Mouse (Mus musculus): ENCODE results near the gene Ranbp10. TPM values are rescaled to one million over a fixed set of nuclear protein-coding genes. Genes with fewer than 3 reads are reported as not detected.

Gene Ranbp10
- polyA plus RNA-seq, 1 experiment from 2014 or later = 7.1 TPM

DNA sequence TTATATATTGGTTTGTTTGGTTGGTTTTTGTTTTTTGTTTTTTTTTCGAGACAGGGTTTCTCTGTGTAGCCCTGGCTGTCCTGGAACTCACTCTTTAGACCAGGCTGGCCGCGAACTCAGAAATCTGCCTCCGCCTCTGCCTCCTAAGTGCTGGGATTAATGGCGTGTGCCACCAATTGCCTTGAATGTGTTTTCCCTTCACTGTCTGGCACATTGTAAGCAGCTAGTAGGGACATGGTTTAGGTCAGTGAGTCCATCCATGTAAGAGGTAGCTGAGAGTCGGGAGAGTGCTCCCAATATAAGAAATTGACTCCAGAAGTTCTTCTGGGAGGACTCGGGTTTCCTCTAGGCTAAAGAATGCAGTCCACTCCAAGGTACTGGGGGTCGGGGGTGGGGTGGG, 27.2 kb upstream of the Ranbp10 start:
- 24% methylated on average over 8 of the region's 8 CpGs for WGBS
- Histone ChIP-seq H3K9ac (ENCODE audit: low read length) (no peak overlapping the region), H3K4me3 (ENCODE audit: low read depth, low read length) (peak overlapping the region; percentile 73; the same call in 1 of the 2 replicates), H3K4me1 (replicated peaks; ENCODE audit: control insufficient read depth, insufficient read depth) (peaks cover 4% of the 10 kb centered on the region; the same call in 1 of the 2 replicates), H3K36me3 (ENCODE audit: control insufficient read depth, insufficient read depth, low read length) (no peaks in the 10 kb centered on the region), H3K27ac (replicated peaks) (peak overlapping the region; percentile 56; the same call in 1 of the 2 replicates), H3K27me3 (ENCODE audit: control insufficient read depth, insufficient read depth, low read length) (no peaks in the 10 kb centered on the region), H3K9me3 (ENCODE audit: control insufficient read depth, low read length) (no peaks in the 10 kb centered on the region), H3K4me2 (replicated peaks; ENCODE audit: low read depth) (peak overlapping the region; percentile 97)
- ATAC-seq (ENCODE audit: low FRiP score, low TSS enrichment) = no peak
- TF ChIP-seq EP300 (optimal IDR thresholded peaks at IDR 0.05) (no peak), CTCF (IDR thresholded peaks at IDR 0.05; ENCODE audit: low read depth) (no peak)
- no peak for DNase-seq (ENCODE audit: low spot score)

DNA sequence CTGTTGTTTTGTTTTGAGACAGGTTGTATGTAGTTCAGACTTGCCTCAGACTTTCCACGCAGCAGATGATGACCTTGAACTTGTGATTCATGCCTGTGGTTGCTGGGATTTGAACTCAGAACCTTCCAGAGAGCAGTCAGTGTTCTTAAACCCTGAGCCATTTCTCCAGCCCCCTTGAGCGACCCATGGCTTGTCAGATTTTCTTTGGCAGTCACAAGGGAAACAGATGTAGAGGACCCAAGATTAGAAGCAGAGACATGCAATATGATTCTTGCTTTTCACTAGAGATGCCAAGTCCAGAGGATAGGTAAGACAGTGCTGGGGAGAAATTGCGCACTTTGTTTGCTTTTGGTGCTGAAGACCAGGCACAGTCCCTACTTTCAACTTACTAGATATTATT, 26.0 kb upstream of the Ranbp10 start, which contains the start of gene Cenpt:
Gene Cenpt (minus strand): TSS at position 101 of the 400 bp plus-strand sequence.
- ATAC-seq (ENCODE audit: low FRiP score, low TSS enrichment) (no peak), DNase-seq (ENCODE audit: low spot score) (no peak)
- no peak within 1 kb of the TSS for H3K9ac ChIP-seq (ENCODE audit: low read length)
- 88% methylated on average over 3 of the region's 3 CpGs for WGBS
- H3K4me3 ChIP-seq (ENCODE audit: low read depth, low read length) = no peak within 1 kb of the TSS
- peaks cover 4% of the 10 kb centered on the region; the same call in 1 of the 2 replicates for H3K4me1 ChIP-seq (replicated peaks; ENCODE audit: control insufficient read depth, insufficient read depth)
- H3K9me3 ChIP-seq (ENCODE audit: control insufficient read depth, low read length) = no peaks in the 10 kb centered on the region
- TF ChIP-seq CTCF (IDR thresholded peaks at IDR 0.05; ENCODE audit: low read depth) = no peak
- no peak for TF ChIP-seq EP300 (optimal IDR thresholded peaks at IDR 0.05)
- no peak within 1 kb of the TSS for H3K27ac ChIP-seq (replicated peaks)
- H3K4me2 ChIP-seq (replicated peaks; ENCODE audit: low read depth) = no peak within 1 kb of the TSS
- no peaks in the 10 kb centered on the region for H3K27me3 ChIP-seq (ENCODE audit: control insufficient read depth, insufficient read depth, low read length)
- no peaks in the 10 kb centered on the region; the same call in 1 of the 2 replicates for H3K36me3 ChIP-seq (ENCODE audit: control insufficient read depth, insufficient read depth, low read length)

DNA sequence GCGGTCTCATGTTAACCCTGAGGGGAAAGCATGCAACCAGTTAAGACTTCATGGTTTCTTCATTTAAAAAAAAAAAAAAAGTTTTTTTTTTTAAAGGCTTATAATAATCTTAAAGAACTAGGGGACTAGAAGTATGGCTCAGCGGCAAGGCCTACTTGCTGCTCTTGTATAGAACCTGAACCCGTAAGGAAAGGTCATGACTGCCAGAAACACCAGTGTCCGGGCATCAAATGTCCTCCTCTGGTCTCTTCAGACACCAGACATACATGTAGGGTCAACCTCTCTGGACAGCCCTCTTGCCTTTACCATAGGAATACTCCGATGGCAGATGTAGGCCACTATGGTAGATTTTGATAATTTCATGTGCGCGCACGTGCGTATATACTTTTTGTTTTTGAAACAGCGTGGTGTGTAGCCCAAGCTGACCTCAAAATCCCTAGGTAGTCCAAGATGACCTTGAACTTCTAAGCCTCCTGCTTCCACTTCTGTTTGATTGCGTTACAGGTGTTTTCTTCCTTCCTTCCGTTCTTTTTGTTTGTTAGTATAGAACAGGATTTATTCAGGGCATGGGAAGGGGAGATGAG, 25.1 kb upstream of the Ranbp10 start:
- Histone ChIP-seq H3K4me3 (ENCODE audit: low read depth, low read length) (peak overlapping the region; percentile 55; the same call in 1 of the 2 replicates), H3K27me3 (ENCODE audit: control insufficient read depth, insufficient read depth, low read length) (no peaks in the 10 kb centered on the region), H3K4me2 (replicated peaks; ENCODE audit: low read depth) (no peak overlapping the region; the same call in 1 of the 2 replicates), H3K9ac (ENCODE audit: low read length) (no peak overlapping the region; the same call in 1 of the 2 replicates), H3K27ac (replicated peaks) (no peak overlapping the region), H3K36me3 (ENCODE audit: control insufficient read depth, insufficient read depth, low read length) (no peaks in the 10 kb centered on the region; the same call in 1 of the 2 replicates), H3K9me3 (ENCODE audit: control insufficient read depth, low read length) (no peaks in the 10 kb centered on the region), H3K4me1 (replicated peaks; ENCODE audit: control insufficient read depth, insufficient read depth) (peaks cover 4% of the 10 kb centered on the region; the same call in 1 of the 2 replicates)
- no peak for ATAC-seq (ENCODE audit: low FRiP score, low TSS enrichment)
- no peak for TF ChIP-seq CTCF (IDR thresholded peaks at IDR 0.05; ENCODE audit: low read depth)
- TF ChIP-seq EP300 (optimal IDR thresholded peaks at IDR 0.05) = no peak
- WGBS = 80% methylated on average over 12 of the region's 12 CpGs
- DNase-seq (ENCODE audit: low spot score) = no peak

DNA sequence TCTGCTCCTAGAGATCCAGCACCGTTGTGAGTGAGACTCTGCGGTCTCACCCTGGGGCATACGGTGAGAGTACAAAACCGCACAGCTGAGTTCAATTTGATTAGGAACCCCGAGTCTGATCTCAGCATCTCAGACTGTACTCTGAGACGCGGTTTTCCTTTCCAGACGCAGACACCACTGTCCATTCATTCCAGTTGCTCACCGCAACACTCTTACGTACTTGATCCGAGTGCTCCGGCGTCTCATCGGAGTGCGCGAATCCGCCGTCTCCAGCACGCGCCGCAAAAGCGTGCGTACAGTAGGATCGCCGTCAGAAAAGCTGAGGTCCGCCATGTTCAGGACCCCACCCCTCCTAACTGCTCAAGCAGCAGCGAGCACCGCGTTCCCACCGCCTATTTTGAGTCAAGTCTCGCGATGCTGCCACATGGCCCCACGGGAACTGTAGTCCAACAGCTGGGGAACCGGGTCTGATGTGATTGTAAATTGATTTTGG, 24.5 kb upstream of the Ranbp10 start:
- no peaks in the 10 kb centered on the region for H3K27me3 ChIP-seq (ENCODE audit: control insufficient read depth, insufficient read depth, low read length)
- H3K4me1 ChIP-seq (replicated peaks; ENCODE audit: control insufficient read depth, insufficient read depth) = peaks cover 4% of the 10 kb centered on the region; the same call in 1 of the 2 replicates
- peak; percentile 83 for TF ChIP-seq EP300 (optimal IDR thresholded peaks at IDR 0.05)
- TF ChIP-seq CTCF (IDR thresholded peaks at IDR 0.05; ENCODE audit: low read depth) = no peak
- H3K27ac ChIP-seq (replicated peaks) = peak overlapping the region; percentile 13; the same call in 1 of the 2 replicates
- H3K4me2 ChIP-seq (replicated peaks; ENCODE audit: low read depth) = peak overlapping the region; percentile 67
- ATAC-seq (ENCODE audit: low FRiP score, low TSS enrichment) = peak; percentile 65; the same call in 1 of the 2 replicates
- peak overlapping the region; percentile 59 for H3K9ac ChIP-seq (ENCODE audit: low read length)
- WGBS = under 1% methylated on average over 34 of the region's 34 CpGs
- peak; percentile 88 for DNase-seq (ENCODE audit: low spot score)
- H3K9me3 ChIP-seq (ENCODE audit: control insufficient read depth, low read length) = no peaks in the 10 kb centered on the region
- H3K4me3 ChIP-seq (ENCODE audit: low read depth, low read length) = peak overlapping the region; percentile 55
- no peaks in the 10 kb centered on the region; the same call in 1 of the 2 replicates for H3K36me3 ChIP-seq (ENCODE audit: control insufficient read depth, insufficient read depth, low read length)

DNA sequence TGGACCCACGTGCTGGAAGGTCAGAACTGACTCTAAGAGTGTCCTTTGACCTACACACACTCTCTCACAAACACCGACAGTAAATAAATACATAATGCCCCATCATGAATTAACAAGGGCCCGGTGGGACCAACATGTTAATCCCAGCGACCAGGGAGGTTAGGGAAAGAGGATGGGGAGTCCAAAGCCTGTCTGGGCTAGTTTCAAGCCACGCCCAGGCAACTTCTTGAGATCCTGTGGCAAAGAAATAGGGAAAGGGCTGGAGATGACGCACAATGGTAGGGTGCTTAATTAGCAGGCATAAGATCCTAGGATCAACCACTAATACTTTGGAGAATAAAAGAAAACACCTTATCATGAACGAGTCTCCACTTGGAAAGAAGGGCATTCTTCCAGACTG, 23.5 kb upstream of the Ranbp10 start:
- H3K4me1 ChIP-seq (replicated peaks; ENCODE audit: control insufficient read depth, insufficient read depth) = peaks cover 2% of the 10 kb centered on the region; the same call in 1 of the 2 replicates
- no peak for ATAC-seq (ENCODE audit: low FRiP score, low TSS enrichment)
- TF ChIP-seq EP300 (optimal IDR thresholded peaks at IDR 0.05) = no peak
- TF ChIP-seq CTCF (IDR thresholded peaks at IDR 0.05; ENCODE audit: low read depth) = no peak
- H3K9me3 ChIP-seq (ENCODE audit: control insufficient read depth, low read length) = no peaks in the 10 kb centered on the region
- 55% methylated on average over 7 of the region's 7 CpGs for WGBS
- H3K4me3 ChIP-seq (ENCODE audit: low read depth, low read length) = no peak overlapping the region
- H3K27ac ChIP-seq (replicated peaks) = no peak overlapping the region
- no peaks in the 10 kb centered on the region for H3K27me3 ChIP-seq (ENCODE audit: control insufficient read depth, insufficient read depth, low read length)
- H3K4me2 ChIP-seq (replicated peaks; ENCODE audit: low read depth) = 0 out of 2 replicates have a peak overlapping the region, but pooled peaks have one; percentile 5
- no peak for DNase-seq (ENCODE audit: low spot score)
- no peaks in the 10 kb centered on the region; the same call in 1 of the 2 replicates for H3K36me3 ChIP-seq (ENCODE audit: control insufficient read depth, insufficient read depth, low read length)
- H3K9ac ChIP-seq (ENCODE audit: low read length) = no peak overlapping the region

DNA sequence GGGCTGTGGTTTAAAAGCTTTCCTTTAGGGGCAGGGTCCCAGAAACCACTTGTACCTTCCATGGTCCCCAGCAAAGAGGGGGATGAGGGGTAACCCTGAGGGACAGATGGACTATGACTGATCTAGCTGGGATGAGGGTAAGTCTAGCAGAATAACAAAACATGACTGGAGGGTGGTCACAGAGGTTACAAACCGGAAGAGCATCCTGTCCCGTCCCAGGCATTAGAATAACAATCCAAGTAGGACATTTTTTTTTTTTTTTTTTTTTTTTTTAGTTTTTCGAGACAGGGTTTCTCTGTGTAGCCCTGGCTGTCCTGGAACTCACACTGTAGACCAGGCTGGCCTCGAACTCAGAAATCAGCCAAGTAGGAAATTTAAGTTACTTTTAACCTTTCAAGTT, 22.9 kb upstream of the Ranbp10 start:
- no peak for ATAC-seq (ENCODE audit: low FRiP score, low TSS enrichment)
- Histone ChIP-seq H3K36me3 (ENCODE audit: control insufficient read depth, insufficient read depth, low read length) (no peaks in the 10 kb centered on the region; the same call in 1 of the 2 replicates), H3K4me3 (ENCODE audit: low read depth, low read length) (no peak overlapping the region), H3K4me1 (replicated peaks; ENCODE audit: control insufficient read depth, insufficient read depth) (peaks cover 2% of the 10 kb centered on the region; the same call in 1 of the 2 replicates), H3K9ac (ENCODE audit: low read length) (no peak overlapping the region), H3K27ac (replicated peaks) (no peak overlapping the region), H3K4me2 (replicated peaks; ENCODE audit: low read depth) (no peak overlapping the region), H3K27me3 (ENCODE audit: control insufficient read depth, insufficient read depth, low read length) (no peaks in the 10 kb centered on the region), H3K9me3 (ENCODE audit: control insufficient read depth, low read length) (no peaks in the 10 kb centered on the region)
- WGBS = 70% methylated on average over 4 of the region's 4 CpGs
- DNase-seq (ENCODE audit: low spot score) = no peak
- TF ChIP-seq CTCF (IDR thresholded peaks at IDR 0.05; ENCODE audit: low read depth) (no peak), EP300 (optimal IDR thresholded peaks at IDR 0.05) (no peak)
